Mouse (Mus musculus) bone marrow, adult 2 months (tissue): ENCODE results near the gene Disp1. TPM values are rescaled to one million over a fixed set of nuclear protein-coding genes. Genes with fewer than 3 reads are reported as not detected.

Experiments used
- H3K27ac ChIP-seq: fragments of 200-500 bp; 2 replicates; pipeline ENCODE4 v1.5.1; 2012; ENCODE audit warnings: low read depth, mild to moderate bottlenecking, control low read depth, inconsistent platforms, low read length; ENCODE audit not compliant: control insufficient read depth, poor library complexity, insufficient read depth
- H3K4me1 ChIP-seq: fragments of 200-500 bp; 2 replicates; pipeline ENCODE4 v1.6.1; 2011; ENCODE audit warnings: low read length; ENCODE audit not compliant: control insufficient read depth, insufficient read depth
- H3K4me3 ChIP-seq: fragments of 200-500 bp; replicated peaks from 2 replicates; pipeline ENCODE3; 2011; ENCODE audit warnings: mild to moderate bottlenecking, low read depth, low read length, control low read depth; ENCODE audit not compliant: control insufficient read depth
- CTCF ChIP-seq: fragments of 200-500 bp; IDR thresholded peaks from 2 replicates; pipeline ENCODE4 v1.5.1; 2011; ENCODE audit warnings: low read length, control low read depth; ENCODE audit not compliant: control insufficient read depth, insufficient read depth
- POLR2A ChIP-seq: fragments of 200-500 bp; IDR thresholded peaks from 2 replicates; pipeline ENCODE4 v1.6.1; 2011; ENCODE audit warnings: low read depth, mild to moderate bottlenecking, control low read depth, low read length, borderline replicate concordance; ENCODE audit not compliant: control insufficient read depth
- WGBS: fragments of 180-500 bp; shearing (Covaris S2); methylation state at CpG from one replicate; pipeline ENCODE4 v1.1.7; 2018; 5-methylcytosine and 5-hydroxymethylcytosine counted together
- polyA plus RNA-seq: library from polyadenylated mRNA; stranded (reverse); fragments of >200 nt; gene quantifications from 2 replicates; pipeline ENCODE4 v1.2.4, GENCODE M21; 2011; ENCODE audit warnings: low replicate concordance; ENCODE audit not compliant: missing spikeins, insufficient read depth, insufficient read length

Disp1 gene
- polyA plus RNA-seq = 0.88 and 3.3 TPM in 2 replicates

- TF ChIP-seq POLR2A = peak; percentile 36; the same call in 1 of the 2 replicates
- TF ChIP-seq CTCF = no peak
- H3K27ac ChIP-seq = peak within 1 kb of the TSS; percentile 26; the same call in 1 of the 2 replicates
These were observed at the start of gene Disp1 for GRCm38 (mm10) chr1:183220796-183221718. TSS of gene Disp1 (minus strand) at chr1:183221522.

GRCm38 (mm10) chr1:183267666-183268065 is 46.3 kb upstream of the Disp1 start:
- Histone ChIP-seq H3K27ac (no peak overlapping the region), H3K4me1 (peaks cover 4% of the 10 kb centered on the region; the same call in 1 of the 2 replicates), H3K4me3 (no peak overlapping the region)
- WGBS = 81% methylated on average over 6 of the region's 6 CpGs
- no peak for TF ChIP-seq CTCF
- TF ChIP-seq POLR2A = no peak

More at GRCm38 (mm10) chr1:183220796-183221718, at the start of gene Disp1:
- H3K4me1 ChIP-seq = no peaks in the 10 kb centered on the region
- 2% methylated on average over 56 of the region's 56 CpGs for WGBS
- H3K4me3 ChIP-seq = peak within 1 kb of the TSS; percentile 90

- TF ChIP-seq POLR2A (no peak), CTCF (no peak)
- Histone ChIP-seq H3K4me1 (peaks cover 4% of the 10 kb centered on the region; the same call in 1 of the 2 replicates), H3K27ac (no peak overlapping the region), H3K4me3 (no peak overlapping the region)
- 34% methylated on average over 14 of the region's 14 CpGs for WGBS
These were observed 44.7 kb upstream of the Disp1 start for GRCm38 (mm10) chr1:183265921-183266467.

GRCm38 (mm10) chr1:183264145-183265008 is 43.1 kb upstream of the Disp1 start:
- no peak for TF ChIP-seq CTCF
- TF ChIP-seq POLR2A = no peak
- WGBS = 57% methylated on average over 13 of the region's 13 CpGs
- H3K4me3 ChIP-seq = no peak overlapping the region
- H3K27ac ChIP-seq = no peak overlapping the region
- H3K4me1 ChIP-seq = peaks cover 4% of the 10 kb centered on the region; the same call in 1 of the 2 replicates

GRCm38 (mm10) chr1:183252574-183252973 is 31.3 kb upstream of the Disp1 start:
- 84% methylated on average over 10 of the region's 10 CpGs for WGBS
- Histone ChIP-seq H3K4me1 (no peaks in the 10 kb centered on the region; the same call in 1 of the 2 replicates), H3K27ac (no peak overlapping the region), H3K4me3 (no peak overlapping the region)
- TF ChIP-seq POLR2A = no peak
- no peak for TF ChIP-seq CTCF

GRCm38 (mm10) chr1:183251818-183252217 is 30.5 kb upstream of the Disp1 start:
- H3K4me3 ChIP-seq = no peak overlapping the region
- 79% methylated on average over 2 of the region's 2 CpGs for WGBS
- H3K27ac ChIP-seq = no peak overlapping the region
- no peak for TF ChIP-seq POLR2A
- no peak for TF ChIP-seq CTCF
- no peaks in the 10 kb centered on the region; the same call in 1 of the 2 replicates for H3K4me1 ChIP-seq

GRCm38 (mm10) chr1:183250612-183251011 is 29.3 kb upstream of the Disp1 start:
- 63% methylated on average over 4 of the region's 4 CpGs for WGBS
- Histone ChIP-seq H3K4me3 (no peak overlapping the region), H3K4me1 (no peaks in the 10 kb centered on the region; the same call in 1 of the 2 replicates), H3K27ac (no peak overlapping the region)
- no peak for TF ChIP-seq POLR2A
